Mouse (Mus musculus): ENCODE data around the gene Gdap1l1.

DNA sequence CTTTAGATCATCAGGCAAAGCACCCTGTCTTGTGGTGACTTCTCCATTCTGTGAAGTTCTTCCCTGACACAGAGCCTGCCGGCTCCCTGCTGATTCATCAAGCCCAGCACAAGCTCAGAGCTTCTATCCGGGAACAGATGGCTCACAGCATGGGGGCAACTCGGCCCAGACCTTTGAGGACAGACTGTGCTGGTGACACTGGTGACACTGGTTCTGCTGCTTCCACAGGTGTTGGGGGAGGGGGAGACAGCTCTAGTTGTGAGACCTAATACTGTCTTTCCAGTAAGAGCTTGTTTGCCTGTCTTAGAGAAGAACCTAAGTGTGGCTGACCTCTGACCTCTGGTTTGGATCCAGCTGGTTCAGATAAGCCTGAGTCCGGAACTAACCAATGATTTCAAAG, 4.3 kb upstream of the Gdap1l1 start:
- TF ChIP-seq CTCF (IDR thresholded peaks at IDR 0.05; ENCODE audit: low read depth) (no peak), EP300 (IDR thresholded peaks at IDR 0.05; ENCODE audit: low read depth) (no peak)
